Mouse (Mus musculus): ENCODE results near the gene Zfp784.
"Not testable (repeated sequence)": the region's sequence is repeated elsewhere in the genome, so short reads cannot be mapped to it uniquely, and the experiment has no call there.

Zfp784 gene

GRCm38 (mm10) chr7:5020685-5021084 lies 17.6 kb downstream of the Zfp784 start:
- DNase-seq (ENCODE audit: low read depth, low spot score) = no peak

GRCm38 (mm10) chr7:5020000-5020681 lies 18.1 kb downstream of the Zfp784 start, which contains the start of the genes Zfp865 and Ccdc106:
Zfp865 (plus strand) TSS chr7:5020376.
Ccdc106 (plus strand) TSS chr7:5020553.
- peak; percentile 100 for DNase-seq (ENCODE audit: low read depth, low spot score)

GRCm38 (mm10) chr7:5019576-5019975 lies 18.7 kb downstream of the Zfp784 start:
- DNase-seq (ENCODE audit: low read depth, low spot score) = not testable (repeated sequence)

GRCm38 (mm10) chr7:5017931-5018330 lies 20.3 kb downstream of the Zfp784 start:
- no peak for DNase-seq (ENCODE audit: low read depth, low spot score)

- DNase-seq (ENCODE audit: low read depth, low spot score) = peak; percentile 43
Observed at GRCm38 (mm10) chr7:5017352-5017751, 20.9 kb downstream of the Zfp784 start.

- no peak for DNase-seq (ENCODE audit: low read depth, low spot score)
Observed at GRCm38 (mm10) chr7:5016920-5017319, 21.3 kb downstream of the Zfp784 start.

- DNase-seq (ENCODE audit: low read depth, low spot score) = no peak
Observed at GRCm38 (mm10) chr7:5016057-5016456, 22.2 kb downstream of the Zfp784 start.

DNA sequence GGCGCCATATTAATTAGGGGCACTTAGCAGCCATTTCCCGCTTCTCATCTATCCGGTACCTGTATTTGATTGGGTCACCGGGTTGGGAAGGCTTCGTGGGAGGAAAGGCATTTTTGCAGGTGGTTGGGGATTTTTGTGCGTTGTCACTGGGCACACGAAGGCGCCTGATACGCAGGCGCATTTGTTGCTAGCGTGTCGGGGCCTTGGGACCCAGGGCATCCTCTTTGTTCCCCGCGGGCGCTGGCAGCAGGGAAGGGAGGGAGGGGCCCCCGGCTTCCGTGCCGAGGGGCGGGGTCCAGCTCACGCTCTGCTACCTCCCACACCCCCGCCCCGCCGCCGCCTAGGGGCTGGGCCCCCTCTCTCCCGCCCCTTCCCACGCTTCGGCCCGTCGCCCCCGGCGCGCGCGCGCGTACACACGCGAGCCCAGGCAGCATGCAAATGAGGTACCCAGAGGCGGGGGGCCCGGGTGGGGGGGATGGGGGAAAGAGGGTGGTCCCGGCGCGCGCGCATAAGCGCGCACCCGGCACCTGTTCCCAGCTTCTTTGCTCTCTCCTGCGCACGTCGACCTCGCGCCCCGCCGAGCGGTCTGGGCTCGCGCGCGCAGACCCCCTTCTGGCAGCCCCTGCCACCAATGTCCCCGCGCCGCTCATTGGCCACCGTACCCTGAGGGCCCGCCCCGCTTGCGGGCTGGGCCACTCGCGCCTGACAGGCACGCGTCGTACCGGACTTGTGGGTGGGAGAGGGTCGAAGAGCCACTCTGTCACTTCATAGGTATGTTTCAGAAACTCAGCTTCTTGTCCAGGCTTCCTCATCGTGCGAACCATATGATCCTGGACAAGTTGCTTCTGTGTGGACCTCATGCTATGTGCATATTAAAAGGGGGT lies 22.9 kb downstream of the Zfp784 start, which contains the start of gene Gm44973:
TSS of gene Gm44973 (plus strand) at position 379 of the 884 bp plus-strand sequence.
- DNase-seq (ENCODE audit: low read depth, low spot score) = peak; percentile 95

DNA sequence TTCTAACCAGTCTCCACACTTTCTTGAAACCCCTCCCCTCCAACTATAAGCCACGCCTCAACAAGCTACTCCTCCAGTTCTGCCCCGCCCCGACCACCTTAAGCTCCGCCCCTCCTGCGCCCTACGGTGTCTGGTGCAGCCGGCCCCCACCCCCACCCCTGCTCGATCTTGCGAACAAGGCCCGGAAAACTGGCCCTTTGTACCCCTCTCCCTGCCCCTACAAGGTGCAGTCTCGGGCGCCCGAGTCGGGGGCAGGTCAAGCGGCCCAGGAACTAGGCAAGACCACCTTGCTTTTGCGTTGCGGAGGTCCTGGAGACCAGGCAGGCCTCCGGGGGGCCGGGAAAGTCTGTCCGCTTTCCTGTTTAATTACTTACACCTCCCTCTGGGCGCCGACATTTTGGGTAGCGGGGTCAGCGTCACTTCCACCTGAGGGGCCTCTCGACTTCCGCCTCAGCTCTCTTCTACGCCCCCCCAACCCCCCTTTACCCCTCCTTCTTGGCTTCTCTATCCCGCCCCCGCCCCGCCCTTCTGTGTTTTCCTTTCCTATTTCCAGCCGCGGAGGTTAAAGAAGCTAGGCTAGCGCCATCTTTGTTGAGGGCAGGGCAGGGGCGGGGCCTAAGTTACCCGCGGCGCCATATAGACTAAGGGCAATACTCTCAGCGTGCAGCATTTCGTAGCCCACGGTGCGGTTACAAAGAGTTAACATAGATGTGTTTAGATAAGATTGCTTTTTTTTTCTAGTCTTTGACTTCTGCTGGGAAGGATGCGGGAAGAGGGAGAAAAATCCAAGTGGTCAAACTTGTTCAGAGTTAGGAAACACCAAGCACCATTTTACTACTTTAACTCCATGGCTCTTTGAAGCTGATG lies 23.8 kb downstream of the Zfp784 start, which contains the start of the genes Zfp524 and Fiz1:
TSS of gene Zfp524 (plus strand) at position 165 of the 867 bp plus-strand sequence.
TSS of gene Fiz1 (minus strand) at position 447 of the 867 bp plus-strand sequence.
- DNase-seq (ENCODE audit: low read depth, low spot score) = peak; percentile 98

DNA sequence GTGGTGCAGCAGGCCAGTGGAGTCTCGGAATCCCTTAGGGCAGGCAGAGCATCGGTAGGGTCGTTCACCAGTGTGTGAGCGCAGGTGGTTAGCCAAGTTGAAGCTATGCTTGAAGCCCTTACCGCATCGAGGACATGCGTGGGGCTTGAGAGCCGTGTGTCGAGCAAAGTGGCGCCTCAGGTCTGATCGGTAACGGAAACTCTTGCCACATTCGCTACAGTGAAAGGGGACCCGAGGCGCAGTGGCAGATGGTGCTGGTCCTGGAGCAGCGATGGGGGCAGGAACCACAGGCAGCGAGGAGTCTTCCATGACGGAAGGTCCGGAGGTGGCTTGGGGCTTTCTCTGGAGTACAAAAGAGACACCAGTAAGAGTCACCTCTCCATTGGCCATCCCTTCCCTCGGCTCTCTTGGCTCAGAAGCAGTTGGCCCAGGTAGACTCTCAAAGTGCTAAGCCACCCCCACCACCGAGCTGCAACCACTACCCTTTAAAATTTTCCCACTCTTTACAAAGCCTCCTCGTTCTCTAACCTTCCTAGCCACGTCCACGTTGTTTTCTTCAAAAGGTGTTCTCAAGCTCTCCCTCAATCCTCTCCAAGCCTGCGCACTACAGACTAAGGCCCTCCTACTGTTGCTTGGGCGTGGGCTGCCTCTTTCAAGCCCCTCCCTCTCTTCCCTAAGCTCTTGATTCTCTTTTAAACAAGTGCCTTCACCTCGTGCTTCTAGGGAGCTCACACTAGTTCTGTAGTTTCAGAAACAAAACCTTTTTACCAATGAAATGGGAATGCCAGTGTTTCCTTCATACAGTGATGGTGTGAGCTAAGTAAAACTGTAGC lies 25.3 kb downstream of the Zfp784 start:
- no peak for DNase-seq (ENCODE audit: low read depth, low spot score)

GRCm38 (mm10) chr7:5008229-5008628 lies 30.0 kb downstream of the Zfp784 start:
- DNase-seq (ENCODE audit: low read depth, low spot score) = no peak

DNA sequence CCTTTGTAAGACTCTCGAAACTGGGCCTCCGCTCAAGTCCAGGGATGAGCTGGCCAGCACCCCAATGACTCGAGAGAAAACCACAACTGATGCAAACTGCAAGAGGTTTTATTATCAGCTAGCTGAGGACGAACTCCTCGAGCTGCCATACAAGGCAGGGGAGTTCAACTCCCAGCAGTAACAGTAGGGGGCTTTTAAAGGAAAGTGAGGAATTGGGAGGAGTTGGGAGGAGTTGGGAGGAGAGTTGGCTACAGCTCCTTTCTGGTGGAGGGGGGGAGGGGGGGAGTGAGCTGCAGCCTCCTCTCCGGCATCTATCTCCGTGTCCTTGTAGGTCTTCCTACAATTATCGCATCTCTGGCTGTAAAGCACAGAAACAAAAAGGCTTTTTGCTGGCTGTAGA lies 35.4 kb downstream of the Zfp784 start:
- DNase-seq (ENCODE audit: low read depth, low spot score) = not testable (repeated sequence)

DNA sequence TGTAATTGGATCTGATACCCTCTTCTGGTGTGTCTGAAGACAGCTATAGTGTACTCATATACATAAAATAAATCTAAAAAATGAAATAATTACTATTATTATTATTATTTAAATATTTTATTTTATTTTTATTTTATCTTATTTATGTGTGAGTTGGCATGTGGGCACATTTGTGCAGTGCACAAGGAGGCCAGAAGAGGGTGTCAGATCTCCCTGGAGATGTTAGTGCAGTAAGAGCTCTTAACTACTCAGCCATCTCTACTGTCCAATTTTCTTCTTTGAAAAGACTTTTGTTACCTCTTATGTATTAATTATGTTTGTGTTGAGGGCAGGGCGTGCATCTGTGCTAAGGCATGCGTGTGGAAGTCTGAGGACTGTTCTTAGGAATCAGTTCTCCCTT lies 38.4 kb downstream of the Zfp784 start:
- peak; percentile 69 for DNase-seq (ENCODE audit: low read depth, low spot score)

DNA sequence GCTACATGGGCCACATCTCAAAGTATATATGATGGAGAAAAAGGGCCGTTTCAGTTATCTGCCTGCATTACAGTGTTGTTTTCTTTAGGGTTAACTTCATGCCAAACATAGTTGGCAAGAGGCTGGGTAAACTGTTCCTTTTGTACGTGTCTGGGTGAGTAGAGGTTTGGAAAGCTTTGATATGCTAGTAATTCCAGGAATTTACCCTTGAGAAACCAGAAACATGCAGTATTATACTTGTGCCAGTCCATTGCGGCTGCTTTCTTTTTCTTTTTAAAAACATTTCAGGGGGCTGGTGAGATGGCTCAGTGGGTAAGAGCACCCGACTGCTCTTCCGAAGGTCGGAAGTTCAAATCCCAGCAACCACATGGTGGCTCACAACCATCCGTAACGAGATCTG lies 41.3 kb downstream of the Zfp784 start:
- DNase-seq (ENCODE audit: low read depth, low spot score) = no peak

DNA sequence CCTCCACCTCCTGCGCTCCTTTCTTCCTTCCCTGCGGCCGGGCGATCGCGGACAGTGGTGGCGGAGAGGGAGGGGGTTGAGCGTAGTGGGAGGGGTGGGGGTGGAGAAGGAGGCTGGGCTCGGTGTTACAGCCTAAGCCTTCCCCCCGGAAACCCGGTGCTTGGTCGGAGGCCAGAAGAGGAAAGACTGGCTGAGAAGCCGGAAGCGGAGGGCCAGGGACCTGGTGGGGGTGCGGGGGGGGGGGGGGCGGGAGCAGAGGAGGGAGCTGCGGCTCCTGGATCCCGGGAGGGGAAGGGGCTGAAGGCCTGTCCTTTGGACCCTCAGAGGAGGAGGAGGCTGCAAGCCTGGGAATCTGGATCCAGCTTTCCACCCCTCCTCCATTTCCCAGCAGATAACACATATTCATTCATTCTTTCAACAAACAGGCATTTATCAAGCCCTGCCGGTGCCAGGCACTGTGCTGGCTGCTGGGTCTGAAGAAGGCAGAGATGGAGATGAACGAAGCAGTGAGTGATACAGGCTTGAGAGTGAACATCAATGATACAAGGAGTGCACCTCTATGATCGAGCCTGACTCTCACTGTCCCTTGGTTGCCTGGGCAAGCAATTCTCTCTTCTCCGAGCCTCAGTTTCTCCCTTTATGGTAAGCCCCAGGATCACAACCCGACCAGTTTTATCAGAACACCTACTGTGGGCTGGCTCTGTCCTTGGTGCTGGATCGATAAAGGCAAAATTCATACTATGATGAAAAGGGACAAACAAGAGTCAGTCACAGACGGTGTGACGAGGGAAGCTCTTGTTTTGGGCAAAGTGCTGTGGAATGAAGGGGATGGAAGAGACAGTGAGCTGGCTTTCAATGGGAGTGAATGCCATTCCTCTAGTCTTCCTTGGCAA lies 42.0 kb downstream of the Zfp784 start, which contains the start of gene Zfp579:
TSS of gene Zfp579 (minus strand) at position 156 of the 893 bp plus-strand sequence.
- peak; percentile 87 for DNase-seq (ENCODE audit: low read depth, low spot score)

GRCm38 (mm10) chr7:4995268-4996002 lies 42.8 kb downstream of the Zfp784 start:
- DNase-seq (ENCODE audit: low read depth, low spot score) = no peak

GRCm38 (mm10) chr7:4993999-4994788 lies 44.1 kb downstream of the Zfp784 start:
- no peak for DNase-seq (ENCODE audit: low read depth, low spot score)

Measured in CD4-positive, CD25-positive, alpha-beta regulatory T cell, adult 2 months (primary cell).